Mouse (Mus musculus) liver, postnatal 0 days (tissue): Measurements from ENCODE around the gene Eif4g3. TPM values are rescaled to one million over a fixed set of nuclear protein-coding genes. Genes with fewer than 3 reads are reported as not detected.

ENCODE experiments used
- ATAC-seq: fragments of 200-750 bp; cut with Nextera tagmentation; 2 replicates; pipeline ENCODE4 v1.8.0; 2017; ENCODE audit warnings: mild to moderate bottlenecking, moderate library complexity
- DNase-seq: peaks from one replicate; pipeline ENCODE4 v3.0.0-alpha.2; 2016
- H3K27ac ChIP-seq: fragments of 300-500 bp; sonication (generic); 2 replicates; pipeline ENCODE4 v1.5.1; 2014; ENCODE audit warnings: antibody characterized with exemption, moderate library complexity, mild to moderate bottlenecking, low read depth
- H3K27me3 ChIP-seq: fragments of 300-500 bp; sonication (generic); 2 replicates; pipeline ENCODE4 v1.6.1; 2014; ENCODE audit warnings: low read length, control low read depth, mixed read lengths; ENCODE audit not compliant: insufficient read depth
- H3K36me3 ChIP-seq: fragments of 300-500 bp; sonication (generic); replicated peaks from 2 replicates; pipeline ENCODE4 v1.6.1; 2014; ENCODE audit warnings: mild to moderate bottlenecking, control low read depth, low read length, moderate library complexity, mixed read lengths; ENCODE audit not compliant: insufficient read depth
- H3K4me1 ChIP-seq: fragments of 300-500 bp; sonication (generic); 2 replicates; pipeline ENCODE4 v1.6.1; 2014; ENCODE audit warnings: antibody characterized with exemption, mild to moderate bottlenecking, control low read depth; ENCODE audit not compliant: insufficient read depth
- H3K4me2 ChIP-seq: fragments of 300-500 bp; sonication (generic); 2 replicates; pipeline ENCODE4 v1.6.1; 2014; ENCODE audit warnings: low read depth, mild to moderate bottlenecking, low read length, moderate library complexity, mixed read lengths
- H3K4me3 ChIP-seq: fragments of 300-500 bp; sonication (generic); 2 replicates; pipeline ENCODE4 v1.5.1; 2014; ENCODE audit warnings: low read depth, low read length
- H3K9ac ChIP-seq: fragments of 300-500 bp; sonication (generic); replicated peaks from 2 replicates; pipeline ENCODE4 v1.6.1; 2014; ENCODE audit warnings: mild to moderate bottlenecking, moderate library complexity
- H3K9me3 ChIP-seq: fragments of 300-500 bp; sonication (generic); 2 replicates; pipeline ENCODE4 v1.6.1; 2016; ENCODE audit warnings: mild to moderate bottlenecking, control low read depth, low read length, mixed read lengths
- CTCF ChIP-seq: sonication (generic); IDR thresholded peaks from 2 replicates; pipeline ENCODE4 v1.5.1; 2016; ENCODE audit warnings: antibody characterized with exemption, low read depth
- EP300 ChIP-seq: IDR thresholded peaks from 2 replicates; pipeline ENCODE4 v1.6.1; 2016; ENCODE audit warnings: antibody characterized with exemption, low read depth, mild to moderate bottlenecking
- WGBS: fragments of 180-500 bp; shearing (Covaris S2); extraction: QIAGEN DNeasy Blood & Tissue Kit; methylation state at CpG from one replicate; pipeline ENCODE4 v1.1.7; 2014; ENCODE audit not compliant: insufficient replicate concordance; 5-methylcytosine and 5-hydroxymethylcytosine counted together
- polyA plus RNA-seq: library from polyadenylated mRNA; unstranded; fragments of >200 nt; fragmentation: Nextera tagmentation; extraction: Ambion mirVana; gene quantifications from 2 replicates; pipeline ENCODE4 v1.2.1, GENCODE M21; 2015

Eif4g3 gene
- 5.8 and 5.9 TPM in 2 replicates for polyA plus RNA-seq

DNA sequence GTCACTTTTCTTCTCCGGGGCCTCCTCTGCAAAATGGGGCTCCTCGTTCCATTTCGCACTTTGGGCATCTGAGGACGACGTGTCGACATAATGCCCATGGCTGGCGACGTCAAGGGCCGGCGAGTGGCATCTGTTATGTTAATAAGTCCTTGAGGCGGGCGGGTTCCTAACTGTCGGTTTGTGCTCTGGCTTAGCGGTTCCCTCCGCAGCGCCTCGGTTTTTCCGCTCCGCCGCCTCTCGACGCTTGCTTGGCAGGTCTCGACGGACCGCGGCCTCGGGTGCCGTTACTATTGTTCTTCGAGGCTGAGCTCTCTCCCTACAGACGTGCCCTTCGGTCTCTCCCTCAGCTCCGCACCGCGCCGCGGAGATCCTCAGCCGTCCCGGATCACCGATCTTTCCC lies at the start of gene Eif4g3:
Gene Eif4g3 (plus strand): TSS at position 133 of the 400 bp plus-strand sequence.
- WGBS: 3% methylated on average over 39 of the region's 39 CpGs
- H3K27ac ChIP-seq: peak within 1 kb of the TSS; percentile 90
- H3K4me1 ChIP-seq: peaks cover 22% of the 10 kb centered on the region
- peak within 1 kb of the TSS; percentile 84 for H3K4me3 ChIP-seq
- peak within 1 kb of the TSS; percentile 80 for H3K4me2 ChIP-seq
- DNase-seq: no peak
- H3K36me3 ChIP-seq: peaks cover 10% of the 10 kb centered on the region
- peak within 1 kb of the TSS; percentile 96 for H3K9ac ChIP-seq
- ATAC-seq: peak; percentile 44
- H3K27me3 ChIP-seq: peaks cover 7% of the 10 kb centered on the region; the same call in 1 of the 2 replicates
- TF ChIP-seq CTCF (no peak), EP300 (no peak)
- no peaks in the 10 kb centered on the region for H3K9me3 ChIP-seq

DNA sequence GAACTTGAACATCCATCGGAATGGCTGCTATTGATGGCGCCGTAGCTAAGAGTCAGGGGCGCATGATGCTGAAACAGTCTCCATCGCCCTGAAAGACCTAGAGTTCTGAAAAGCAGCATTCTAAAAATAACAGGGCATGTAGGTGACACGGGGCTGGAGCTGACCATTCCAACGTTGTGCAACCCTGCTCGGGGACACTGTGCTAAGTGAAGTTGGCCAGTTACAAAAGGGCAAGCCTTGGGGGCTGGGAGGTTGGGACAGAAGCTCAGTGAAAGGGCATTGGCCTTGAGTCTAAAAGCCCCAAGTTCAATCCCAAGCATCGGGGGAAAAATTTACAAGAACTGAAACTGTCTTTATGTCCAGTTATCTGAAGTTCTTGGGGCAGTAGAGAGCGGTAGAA lies 49.3 kb upstream of the Eif4g3 start:
- peak; percentile 73 for DNase-seq
- Histone ChIP-seq H3K27me3 (no peaks in the 10 kb centered on the region), H3K4me3 (no peak overlapping the region), H3K4me2 (no peak overlapping the region), H3K4me1 (peaks cover 4% of the 10 kb centered on the region), H3K9me3 (no peaks in the 10 kb centered on the region), H3K9ac (no peak overlapping the region), H3K36me3 (peaks cover 42% of the 10 kb centered on the region), H3K27ac (peak overlapping the region; percentile 84)
- TF ChIP-seq EP300: peak; percentile 75; the same call in 1 of the 2 replicates
- no peak for TF ChIP-seq CTCF
- ATAC-seq: peak; percentile 90
- WGBS: 60% methylated on average over 10 of the region's 10 CpGs

DNA sequence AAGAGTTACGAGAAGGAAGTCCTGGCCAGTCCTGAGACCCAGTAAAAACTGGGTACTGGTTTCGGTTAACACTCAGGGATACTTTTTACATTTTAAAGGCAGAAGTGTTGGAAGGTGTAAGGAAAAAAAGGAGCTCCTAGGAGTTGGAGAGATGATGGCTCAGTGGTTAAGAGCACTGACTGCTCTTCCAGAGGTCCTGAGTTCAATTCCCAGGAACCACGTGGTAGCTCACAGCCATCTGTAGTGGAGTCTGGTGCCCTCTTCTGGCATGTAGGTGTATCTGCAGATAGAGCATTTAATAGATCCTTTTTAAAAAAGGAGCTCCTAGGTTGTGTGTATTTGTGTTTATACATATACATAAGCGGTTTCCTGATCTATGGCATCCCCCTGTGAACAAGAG lies 47.4 kb upstream of the Eif4g3 start:
- TF ChIP-seq CTCF: peak; percentile 77
- TF ChIP-seq EP300: no peak
- H3K4me3 ChIP-seq: no peak overlapping the region

GRCm38 (mm10) chr4:137946419-137946818 lies 46.4 kb upstream of the Eif4g3 start:
- no peak for ATAC-seq
- Histone ChIP-seq H3K9me3 (no peaks in the 10 kb centered on the region), H3K36me3 (peaks cover 42% of the 10 kb centered on the region), H3K27me3 (no peaks in the 10 kb centered on the region), H3K9ac (no peak overlapping the region), H3K4me2 (no peak overlapping the region), H3K4me3 (no peak overlapping the region), H3K4me1 (peaks cover 4% of the 10 kb centered on the region), H3K27ac (no peak overlapping the region)
- 75% methylated on average over 8 of the region's 11 CpGs for WGBS
- TF ChIP-seq CTCF (no peak), EP300 (no peak)
- no peak for DNase-seq

More for the DNA sequence above, 47.4 kb upstream of the Eif4g3 start:
- peaks cover 4% of the 10 kb centered on the region for H3K4me1 ChIP-seq
- H3K9me3 ChIP-seq: no peaks in the 10 kb centered on the region
- H3K9ac ChIP-seq: no peak overlapping the region
- H3K36me3 ChIP-seq: peaks cover 50% of the 10 kb centered on the region
- ATAC-seq (no peak), DNase-seq (no peak)
- no peak overlapping the region for H3K27ac ChIP-seq
- WGBS: 64% methylated on average over 4 of the region's 4 CpGs
- no peaks in the 10 kb centered on the region for H3K27me3 ChIP-seq
- no peak overlapping the region for H3K4me2 ChIP-seq

DNA sequence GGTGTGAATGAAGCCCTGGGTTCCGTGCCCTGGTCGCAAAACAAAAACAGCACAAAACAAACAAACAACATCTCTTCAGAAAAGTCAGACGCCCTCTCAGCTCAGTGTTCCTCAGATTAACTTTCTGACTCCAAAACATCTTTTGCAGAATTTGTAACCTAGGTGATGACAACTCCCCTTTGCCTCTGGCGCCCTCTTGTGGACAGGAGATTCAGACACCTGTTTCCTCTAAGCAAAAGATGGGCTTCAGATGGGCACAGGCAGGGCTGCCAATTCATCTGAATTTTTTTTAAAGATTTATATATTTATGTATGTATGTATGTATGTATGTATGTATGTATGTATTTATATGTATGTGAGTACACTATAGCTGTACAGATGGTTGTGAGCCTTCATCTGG lies 40.0 kb upstream of the Eif4g3 start:
- H3K4me3 ChIP-seq: no peak overlapping the region
- TF ChIP-seq CTCF: peak; percentile 93
- TF ChIP-seq EP300: no peak
- no peak overlapping the region for H3K9ac ChIP-seq
- DNase-seq (peak; percentile 84), ATAC-seq (no peak)
- no peaks in the 10 kb centered on the region for H3K4me1 ChIP-seq
- H3K27ac ChIP-seq: no peak overlapping the region
- WGBS: 39% methylated on average over 4 of the region's 4 CpGs
- no peaks in the 10 kb centered on the region for H3K27me3 ChIP-seq
- peaks cover 34% of the 10 kb centered on the region for H3K36me3 ChIP-seq
- no peaks in the 10 kb centered on the region for H3K9me3 ChIP-seq
- no peak overlapping the region for H3K4me2 ChIP-seq

GRCm38 (mm10) chr4:137954184-137954583 lies 38.6 kb upstream of the Eif4g3 start:
- H3K4me3 ChIP-seq: no peak overlapping the region
- H3K9ac ChIP-seq: no peak overlapping the region
- no peaks in the 10 kb centered on the region for H3K9me3 ChIP-seq
- H3K27me3 ChIP-seq: no peaks in the 10 kb centered on the region
- ATAC-seq: no peak
- TF ChIP-seq CTCF (no peak), EP300 (no peak)
- H3K27ac ChIP-seq: no peak overlapping the region
- no peak overlapping the region for H3K4me2 ChIP-seq
- H3K4me1 ChIP-seq: no peaks in the 10 kb centered on the region
- H3K36me3 ChIP-seq: peaks cover 36% of the 10 kb centered on the region
- WGBS: 77% methylated on average over 2 of the region's 2 CpGs
- DNase-seq: no peak

DNA sequence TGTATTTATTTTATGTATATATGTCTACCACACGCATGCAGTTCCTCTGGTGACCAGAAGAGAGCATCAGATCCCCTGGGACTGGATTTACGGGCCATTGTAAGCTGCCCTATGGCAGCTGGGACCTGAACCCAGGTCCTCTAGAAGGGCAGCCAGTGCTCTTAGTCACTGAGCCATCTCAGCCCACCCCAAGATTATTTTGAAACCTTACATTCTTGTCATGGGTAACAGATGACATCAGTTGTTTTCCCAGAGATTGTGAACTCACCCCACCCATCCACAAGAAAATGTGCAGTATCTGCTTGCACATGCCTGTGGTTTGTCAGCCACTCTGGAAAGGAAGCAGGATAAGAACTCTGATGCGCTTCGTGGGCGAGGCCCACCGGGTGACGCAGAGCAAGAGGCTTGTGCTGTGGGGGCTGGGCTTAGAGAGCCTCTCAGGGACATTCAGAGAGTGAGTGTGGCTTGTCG lies 37.9 kb upstream of the Eif4g3 start:
- H3K27ac ChIP-seq: no peak overlapping the region

More for the DNA sequence above, 37.9 kb upstream of the Eif4g3 start:
- Histone ChIP-seq H3K27me3 (no peaks in the 10 kb centered on the region), H3K4me3 (no peak overlapping the region), H3K4me1 (no peaks in the 10 kb centered on the region), H3K4me2 (no peak overlapping the region), H3K9ac (no peak overlapping the region), H3K9me3 (no peaks in the 10 kb centered on the region), H3K36me3 (peaks cover 36% of the 10 kb centered on the region)
- DNase-seq (peak; percentile 54), ATAC-seq (peak; percentile 84)
- WGBS: 36% methylated on average over 8 of the region's 8 CpGs
- peak; percentile 66 for TF ChIP-seq EP300
- peak; percentile 52 for TF ChIP-seq CTCF
